Mouse (Mus musculus): Measurements from ENCODE around the gene Thbs1. TPM values are rescaled to one million over a fixed set of nuclear protein-coding genes. Genes with fewer than 3 reads are reported as not detected.
"Not testable (repeated sequence)": the region's sequence is repeated elsewhere in the genome, so short reads cannot be mapped to it uniquely, and the experiment has no call there.

Gene Thbs1
- total and polyA plus RNA-seq, 2 experiments from 2014 or later = 3.0 to 12.2 TPM

DNA sequence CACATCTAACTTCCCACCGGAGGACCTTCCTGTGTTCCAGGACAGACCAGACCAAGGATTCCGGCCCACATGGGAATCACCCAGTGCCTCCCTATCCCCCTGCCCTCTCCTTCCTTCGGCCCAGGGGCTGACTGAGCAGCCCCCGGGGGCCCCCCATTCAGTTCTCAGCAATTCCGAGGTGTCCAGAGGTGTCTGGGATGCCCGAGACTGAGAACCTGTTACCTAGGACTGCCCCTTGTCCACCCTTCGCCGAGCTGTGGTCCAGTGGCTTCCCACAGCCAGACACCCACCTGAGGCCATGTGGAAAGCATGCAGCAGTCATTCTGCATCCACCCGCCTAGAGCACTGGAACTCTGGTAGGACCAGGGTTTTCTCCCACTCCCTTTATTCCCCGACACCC, 30.0 kb downstream of the Thbs1 start:
- WGBS = 90% methylated on average over 10 of the region's 10 CpGs
- Histone ChIP-seq H3K9ac (replicated peaks; ENCODE audit: low read length, poor library complexity, severe bottlenecking) (no peak overlapping the region), H3K36me3 (ENCODE audit: insufficient read depth, low read length) (no peaks in the 10 kb centered on the region), H3K9me3 (ENCODE audit: low read length) (no peaks in the 10 kb centered on the region), H3K4me1 (ENCODE audit: insufficient read depth, low read length) (no peaks in the 10 kb centered on the region), H3K27ac (ENCODE audit: low read depth, low read length) (no peak overlapping the region), H3K4me3 (ENCODE audit: low read depth, low read length) (no peak overlapping the region), H3K27me3 (ENCODE audit: insufficient read depth, low read length) (no peaks in the 10 kb centered on the region), H3K4me2 (ENCODE audit: low read depth, low read length, poor library complexity, severe bottlenecking) (no peak overlapping the region)
- DNase-seq (ENCODE audit: low spot score) (no peak), ATAC-seq (ENCODE audit: low FRiP score) (no peak)
- no peak for TF ChIP-seq CTCF (IDR thresholded peaks at IDR 0.05)

DNA sequence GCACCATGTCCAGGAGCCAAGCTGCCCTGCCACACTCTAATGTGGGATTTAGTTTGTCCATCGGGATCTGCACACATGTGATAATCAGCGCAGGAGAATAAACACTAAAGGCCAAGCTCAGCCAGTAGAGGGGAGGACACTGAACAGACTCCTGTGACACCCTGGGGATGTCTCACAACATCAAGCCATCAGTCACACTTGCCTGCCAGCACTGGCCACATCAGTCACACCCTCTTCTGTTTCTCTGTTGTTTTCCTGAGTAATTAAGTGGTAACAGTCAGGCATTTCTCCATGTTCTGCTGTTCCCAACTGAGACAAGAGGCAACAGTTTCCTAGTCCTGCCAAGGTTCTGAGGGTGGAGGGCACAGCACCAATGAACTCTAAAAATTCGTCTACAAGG, 36.1 kb downstream of the Thbs1 start:
- H3K36me3 ChIP-seq (ENCODE audit: insufficient read depth, low read length); DNase-seq (ENCODE audit: low spot score); H3K9ac ChIP-seq (replicated peaks; ENCODE audit: low read length, poor library complexity, severe bottlenecking); H3K4me1 ChIP-seq (ENCODE audit: insufficient read depth, low read length); H3K27me3 ChIP-seq (ENCODE audit: insufficient read depth, low read length); H3K9me3 ChIP-seq (ENCODE audit: low read length); H3K27ac ChIP-seq (ENCODE audit: low read depth, low read length); ATAC-seq (ENCODE audit: low FRiP score); H3K4me2 ChIP-seq (ENCODE audit: low read depth, low read length, poor library complexity, severe bottlenecking); H3K4me3 ChIP-seq (ENCODE audit: low read depth, low read length): not testable (repeated sequence)
- 61% methylated on average over 3 of the region's 3 CpGs for WGBS

DNA sequence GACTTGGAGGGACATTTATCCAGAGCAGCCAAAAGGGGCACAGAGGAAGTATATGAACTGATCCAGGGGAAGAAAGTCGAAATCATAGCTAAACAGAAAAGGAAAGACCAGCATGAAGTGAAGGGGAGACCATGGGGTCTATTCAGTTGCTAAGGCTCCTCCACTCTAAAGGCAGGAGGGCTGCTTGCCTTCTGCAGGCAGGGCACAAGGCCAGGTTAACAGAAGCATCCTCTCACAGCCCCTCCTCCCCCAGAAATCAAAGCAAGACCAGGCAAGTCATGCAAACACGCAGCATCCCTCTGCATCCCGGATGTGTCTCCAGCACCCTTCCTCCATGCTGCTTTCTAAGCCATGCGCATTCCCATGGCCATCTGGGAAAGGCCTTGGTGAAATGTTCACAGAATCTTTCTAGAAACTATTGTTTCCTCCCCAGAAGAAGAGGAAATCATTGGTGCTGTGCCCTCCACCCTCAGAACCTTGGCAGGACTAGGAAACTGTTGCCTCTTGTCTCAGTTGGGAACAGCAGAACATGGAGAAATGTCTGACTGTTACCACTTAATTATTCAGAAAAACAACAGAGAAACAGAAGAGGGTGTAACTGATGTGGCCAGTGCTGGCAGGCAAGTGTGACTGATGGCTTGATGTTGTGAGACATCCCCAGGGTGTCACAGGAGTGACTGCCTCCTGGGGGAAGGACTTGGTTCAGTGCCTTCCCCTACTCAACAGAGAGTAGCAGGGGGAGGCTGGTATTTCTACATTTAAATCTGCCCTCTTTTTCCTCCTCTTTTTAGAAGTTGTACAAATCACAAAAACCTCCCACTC, 36.9 kb downstream of the Thbs1 start:
- Histone ChIP-seq H3K4me3 (ENCODE audit: low read depth, low read length) (no peak overlapping the region), H3K27ac (ENCODE audit: low read depth, low read length) (no peak overlapping the region), H3K4me1 (ENCODE audit: insufficient read depth, low read length) (no peaks in the 10 kb centered on the region), H3K36me3 (ENCODE audit: insufficient read depth, low read length) (no peaks in the 10 kb centered on the region), H3K4me2 (ENCODE audit: low read depth, low read length, poor library complexity, severe bottlenecking) (no peak overlapping the region), H3K9ac (replicated peaks; ENCODE audit: low read length, poor library complexity, severe bottlenecking) (no peak overlapping the region), H3K27me3 (ENCODE audit: insufficient read depth, low read length) (no peaks in the 10 kb centered on the region), H3K9me3 (ENCODE audit: low read length) (no peaks in the 10 kb centered on the region)
- DNase-seq (ENCODE audit: low spot score) (no peak), ATAC-seq (ENCODE audit: low FRiP score) (no peak)
- TF ChIP-seq CTCF (IDR thresholded peaks at IDR 0.05) = no peak
- WGBS = 74% methylated on average over 4 of the region's 4 CpGs

DNA sequence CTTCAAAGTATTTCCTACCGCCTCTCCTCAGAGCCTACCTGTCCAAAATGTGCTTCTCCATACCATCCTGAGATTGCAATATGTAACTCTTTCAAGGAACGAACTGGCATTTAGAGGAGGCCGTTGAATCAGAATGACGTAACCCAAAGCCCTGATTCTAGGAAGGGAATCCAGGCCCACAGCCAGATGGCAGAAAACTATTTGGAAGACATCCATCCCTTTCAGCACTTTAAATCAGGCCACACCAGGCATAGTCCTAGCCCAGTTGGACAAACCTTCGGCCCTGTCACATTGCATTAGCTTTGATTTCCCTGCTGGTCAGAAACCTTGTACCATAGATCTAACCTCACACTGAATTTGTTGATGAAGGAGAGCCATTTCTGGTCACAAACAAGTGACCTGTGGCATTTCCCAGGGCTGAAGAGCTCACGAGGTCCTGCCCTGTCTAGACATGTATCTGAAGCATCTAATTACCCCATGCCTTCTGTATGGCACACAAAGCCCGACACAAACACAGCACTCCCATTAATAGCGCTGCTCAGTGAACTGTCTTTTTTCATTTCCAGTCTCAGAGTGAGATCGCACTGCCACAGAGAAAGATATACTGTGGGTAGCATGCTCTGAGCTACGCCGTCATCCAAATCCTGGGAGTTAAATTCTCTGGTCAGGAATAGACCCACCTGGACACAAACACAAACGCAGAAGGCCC, 38.3 kb downstream of the Thbs1 start:
- H3K4me3 ChIP-seq (ENCODE audit: low read depth, low read length) = no peak overlapping the region
- no peak overlapping the region for H3K9ac ChIP-seq (replicated peaks; ENCODE audit: low read length, poor library complexity, severe bottlenecking)
- DNase-seq (ENCODE audit: low spot score) (peak; percentile 91), ATAC-seq (ENCODE audit: low FRiP score) (peak; percentile 78)
- WGBS = 65% methylated on average over 12 of the region's 12 CpGs
- H3K36me3 ChIP-seq (ENCODE audit: insufficient read depth, low read length) = no peaks in the 10 kb centered on the region
- H3K9me3 ChIP-seq (ENCODE audit: low read length) = no peaks in the 10 kb centered on the region
- no peaks in the 10 kb centered on the region for H3K4me1 ChIP-seq (ENCODE audit: insufficient read depth, low read length)
- TF ChIP-seq CTCF (IDR thresholded peaks at IDR 0.05) = no peak
- no peak overlapping the region for H3K27ac ChIP-seq (ENCODE audit: low read depth, low read length)
- H3K27me3 ChIP-seq (ENCODE audit: insufficient read depth, low read length) = no peaks in the 10 kb centered on the region
- H3K4me2 ChIP-seq (ENCODE audit: low read depth, low read length, poor library complexity, severe bottlenecking) = no peak overlapping the region

DNA sequence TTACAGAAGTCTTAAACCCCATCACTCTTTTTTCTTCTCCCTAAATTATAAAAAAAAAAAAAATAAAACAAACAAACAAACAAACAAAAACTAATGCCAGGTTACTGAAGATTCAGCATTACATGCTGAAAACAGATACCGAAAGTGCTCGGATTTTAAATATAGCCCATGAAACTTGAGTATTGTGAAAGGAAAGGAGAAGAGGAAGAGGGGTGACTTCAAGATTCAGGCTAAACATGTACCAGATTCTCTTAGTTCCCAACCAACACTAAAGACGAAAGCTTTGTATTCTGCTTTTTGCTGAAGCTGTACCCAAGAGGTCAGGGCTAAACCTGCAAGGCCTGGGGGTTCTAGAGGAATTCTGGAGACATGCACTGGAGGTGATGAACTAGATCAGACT, 46.4 kb downstream of the Thbs1 start:
- no peaks in the 10 kb centered on the region for H3K9me3 ChIP-seq (ENCODE audit: low read length)
- ATAC-seq (ENCODE audit: low FRiP score) (no peak), DNase-seq (ENCODE audit: low spot score) (no peak)
- 93% methylated on average over 3 of the region's 3 CpGs for WGBS
- no peaks in the 10 kb centered on the region for H3K4me1 ChIP-seq (ENCODE audit: insufficient read depth, low read length)
- H3K36me3 ChIP-seq (ENCODE audit: insufficient read depth, low read length) = no peaks in the 10 kb centered on the region
- no peak overlapping the region for H3K27ac ChIP-seq (ENCODE audit: low read depth, low read length)
- no peaks in the 10 kb centered on the region for H3K27me3 ChIP-seq (ENCODE audit: insufficient read depth, low read length)
- H3K9ac ChIP-seq (replicated peaks; ENCODE audit: low read length, poor library complexity, severe bottlenecking) = no peak overlapping the region
- no peak for TF ChIP-seq CTCF (IDR thresholded peaks at IDR 0.05)
- no peak overlapping the region for H3K4me3 ChIP-seq (ENCODE audit: low read depth, low read length)
- H3K4me2 ChIP-seq (ENCODE audit: low read depth, low read length, poor library complexity, severe bottlenecking) = no peak overlapping the region

DNA sequence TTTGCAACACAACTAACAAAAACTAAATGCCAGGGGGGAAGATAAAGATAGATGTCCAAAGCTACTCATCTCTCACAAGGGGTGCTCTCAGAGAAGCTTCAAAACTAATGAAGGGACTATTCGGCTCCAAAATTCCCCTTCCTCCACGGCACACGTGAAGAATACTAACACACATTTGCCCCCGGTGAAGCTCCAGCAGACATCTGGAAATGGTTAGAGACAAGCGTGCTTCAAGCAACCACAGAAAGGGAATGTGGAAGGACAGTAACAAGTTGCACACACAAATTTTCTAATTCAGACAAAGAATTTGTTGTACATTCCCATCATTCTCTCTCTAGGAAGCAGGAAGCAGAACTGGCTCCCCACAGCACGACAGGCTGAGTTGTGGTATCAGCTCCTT, 47.5 kb downstream of the Thbs1 start:
- no peaks in the 10 kb centered on the region for H3K36me3 ChIP-seq (ENCODE audit: insufficient read depth, low read length)
- WGBS = 59% methylated on average over 6 of the region's 6 CpGs
- no peaks in the 10 kb centered on the region for H3K27me3 ChIP-seq (ENCODE audit: insufficient read depth, low read length)
- H3K9me3 ChIP-seq (ENCODE audit: low read length) = no peaks in the 10 kb centered on the region
- ATAC-seq (ENCODE audit: low FRiP score) = no peak
- no peak overlapping the region for H3K4me3 ChIP-seq (ENCODE audit: low read depth, low read length)
- TF ChIP-seq CTCF (IDR thresholded peaks at IDR 0.05) = no peak
- no peaks in the 10 kb centered on the region for H3K4me1 ChIP-seq (ENCODE audit: insufficient read depth, low read length)
- DNase-seq (ENCODE audit: low spot score) = no peak
- no peak overlapping the region for H3K4me2 ChIP-seq (ENCODE audit: low read depth, low read length, poor library complexity, severe bottlenecking)
- H3K27ac ChIP-seq (ENCODE audit: low read depth, low read length) = no peak overlapping the region
- no peak overlapping the region for H3K9ac ChIP-seq (replicated peaks; ENCODE audit: low read length, poor library complexity, severe bottlenecking)

All from midbrain, postnatal 0 days (tissue).